Comparison of ENCODE assay signal across 8 mouse cellular contexts in genomic region chr19:41441911-41442607, GRCm38 (mm10). TPM values are rescaled to one million over a fixed set of nuclear protein-coding genes. Genes with fewer than 3 reads are reported as not detected.
A peak's percentile ranks its signal among the peaks of the same experiment; 100 is the strongest.
DNase-seq lines count a peak whose midpoint lies in the region; ATAC-seq and TF ChIP-seq lines count a peak whose summit lies in the region.

No protein-coding gene starts in this region.

- peak overlapping the region; percentile 10; the same call in 1 of the 2 replicates for H3K4me3 ChIP-seq in testis, adult 2 months (ENCODE audit: control insufficient read depth, low read depth, low read length)
- peak overlapping the region; percentile 6; the same call in 1 of the 2 replicates for H3K4me3 ChIP-seq in intestine, embryonic 15.5 days (replicated peaks)
- H3K4me3 ChIP-seq in neural tube, embryonic 14.5 days (ENCODE audit: low read depth, low read length): no peak overlapping the region

- H3K9ac ChIP-seq in intestine, embryonic 15.5 days: no peak overlapping the region
- no peak overlapping the region for H3K9ac ChIP-seq in neural tube, embryonic 14.5 days (replicated peaks; ENCODE audit: low read depth, low read length)

- no peak for TF ChIP-seq POLR2A in testis, adult 2 months (IDR thresholded peaks at IDR 0.05; ENCODE audit: control insufficient read depth, low read depth, low read length)

- no peak overlapping the region for H3K27ac ChIP-seq in testis, adult 2 months (ENCODE audit: control insufficient read depth, insufficient read depth, low read depth, low read length)
- H3K27ac ChIP-seq in intestine, embryonic 15.5 days: no peak overlapping the region
- no peak overlapping the region for H3K27ac ChIP-seq in neural tube, embryonic 14.5 days (ENCODE audit: low read depth, low read length)

- H3K4me1 ChIP-seq in testis, adult 2 months (ENCODE audit: control insufficient read depth, insufficient read depth, low read length): no peaks in the 10 kb centered on the region; the same call in 1 of the 2 replicates
- peaks cover 3% of the 10 kb centered on the region; the same call in 1 of the 2 replicates for H3K4me1 ChIP-seq in intestine, embryonic 15.5 days (replicated peaks)
- H3K4me1 ChIP-seq in neural tube, embryonic 14.5 days (ENCODE audit: control insufficient read depth, insufficient read depth, low read length): no peaks in the 10 kb centered on the region

- H3K27me3 ChIP-seq in testis, adult 2 months (ENCODE audit: control insufficient read depth, insufficient read depth, low read length): no peaks in the 10 kb centered on the region
- H3K27me3 ChIP-seq in intestine, embryonic 15.5 days (replicated peaks): no peaks in the 10 kb centered on the region
- no peaks in the 10 kb centered on the region for H3K27me3 ChIP-seq in neural tube, embryonic 14.5 days (ENCODE audit: control insufficient read depth, insufficient read depth, low read length)

- TF ChIP-seq CTCF in testis, adult 2 months (IDR thresholded peaks at IDR 0.05; ENCODE audit: control insufficient read depth, insufficient read depth, insufficient replicate concordance, low read depth, low read length): no peak

- H3K36me3 ChIP-seq in testis, adult 2 months (ENCODE audit: control insufficient read depth, insufficient read depth, low read length): no peaks in the 10 kb centered on the region
- H3K36me3 ChIP-seq in intestine, embryonic 15.5 days: no peaks in the 10 kb centered on the region
- H3K36me3 ChIP-seq in neural tube, embryonic 14.5 days (ENCODE audit: control insufficient read depth, insufficient read depth, low read length): no peaks in the 10 kb centered on the region

- H3K9me3 ChIP-seq in intestine, embryonic 15.5 days: no peaks in the 10 kb centered on the region
- no peaks in the 10 kb centered on the region for H3K9me3 ChIP-seq in neural tube, embryonic 14.5 days (ENCODE audit: control insufficient read depth, low read length)

- WGBS in intestine, embryonic 15.5 days: 39% methylated on average over 20 of the region's 20 CpGs
- WGBS in neural tube, embryonic 14.5 days: 18% methylated on average over 20 of the region's 20 CpGs

- peak overlapping the region; percentile 50 for H3K4me2 ChIP-seq in intestine, embryonic 15.5 days (replicated peaks)
- peak overlapping the region; percentile 38 for H3K4me2 ChIP-seq in neural tube, embryonic 14.5 days (ENCODE audit: low read depth, low read length)

- peak; percentile 9 for DNase-seq in cerebellum, adult 8-10 months
- DNase-seq in cerebellum, adult 11 months: no peak
- DNase-seq in testis, postnatal 10 days (ENCODE audit: low spot score): no peak
- no peak for DNase-seq in layer of hippocampus, adult 11-12 months (ENCODE audit: low spot score)
- no peak for DNase-seq in right cerebral cortex, adult 18-20 months

- ATAC-seq in intestine, embryonic 15.5 days: no peak
- ATAC-seq in neural tube, embryonic 14.5 days (ENCODE audit: low read depth): no peak

RNA-seq across cellular contexts. Expression of gene Lcor, which starts 40.4 kb away (rescaled TPM):
- polyA plus RNA-seq in testis, adult 2 months (2012; rRNA removed): 1.1 and 1.2 TPM in 2 replicates
- polyA plus RNA-seq in intestine, embryonic 15.5 days (2015; fragmentation: Nextera tagmentation; extraction: Ambion mirVana): 27.3 and 30.3 TPM in 2 replicates
- polyA plus RNA-seq in neural tube, embryonic 14.5 days (2014; fragmentation: Nextera tagmentation; extraction: Ambion mirVana): 19.3 and 23.6 TPM in 2 replicates

RNA-seq across cellular contexts. Expression of gene Pik3ap1, which starts 57.2 kb away (rescaled TPM):
- 1.6 and 2.2 TPM in 2 replicates for polyA plus RNA-seq in testis, adult 2 months (2012; rRNA removed)
- 6.4 and 9.1 TPM in 2 replicates for polyA plus RNA-seq in intestine, embryonic 15.5 days (2015; fragmentation: Nextera tagmentation; extraction: Ambion mirVana)
- polyA plus RNA-seq in neural tube, embryonic 14.5 days (2014; fragmentation: Nextera tagmentation; extraction: Ambion mirVana): 0.88 and 1.5 TPM in 2 replicates
